Mouse (Mus musculus) T-helper 17 cell (primary cell): Measurements from ENCODE around the gene A230072I06Rik.

ENCODE experiments used
- in situ Hi-C, 2 experiments: fragments of 300-600 bp; cut with MboI, MseI; formaldehyde crosslinking; loops; 1 replicate in 1 of 2; 2 replicates in 1 of 2; pipeline ENCODE4 v1.15.1; 2025; ENCODE audit warnings: high pct_unique_total_duplicates in 2 of 2

Gene A230072I06Rik

DNA sequence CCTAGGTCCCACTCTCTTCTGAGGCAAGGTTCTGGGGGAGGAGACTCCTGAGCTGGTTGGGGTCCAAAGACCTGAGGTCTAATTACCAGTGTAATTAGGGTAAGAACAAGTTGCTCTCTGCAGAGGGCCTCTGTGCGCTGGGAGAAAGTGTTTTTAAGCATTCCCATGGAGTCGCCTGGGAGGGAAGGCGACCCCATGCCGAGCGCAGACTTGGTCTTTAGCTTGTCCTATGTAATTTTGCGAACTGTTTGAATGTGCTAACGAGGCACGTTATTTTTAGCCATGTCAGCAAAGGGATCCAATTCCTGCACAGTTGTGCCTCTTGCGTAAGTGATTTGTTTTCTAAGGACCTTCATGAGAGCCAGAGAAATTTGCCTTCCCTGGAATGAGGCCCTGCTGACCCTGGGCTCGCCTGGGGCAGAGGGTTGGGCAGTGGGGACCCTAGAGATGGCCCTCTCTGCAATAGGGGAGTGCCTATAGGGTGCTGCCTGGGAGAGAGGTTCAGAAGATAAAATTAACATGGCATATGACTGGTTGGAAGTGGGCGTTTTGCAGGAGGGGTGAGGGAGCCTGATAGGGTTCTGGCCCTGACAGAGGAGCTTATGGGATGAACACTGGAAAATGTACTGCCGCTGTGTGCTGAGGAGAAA, at the start of gene A230072I06Rik:
Gene A230072I06Rik (plus strand): TSS at position 157 of the 650 bp plus-strand sequence.
- in situ Hi-C loops: no loop called here

DNA sequence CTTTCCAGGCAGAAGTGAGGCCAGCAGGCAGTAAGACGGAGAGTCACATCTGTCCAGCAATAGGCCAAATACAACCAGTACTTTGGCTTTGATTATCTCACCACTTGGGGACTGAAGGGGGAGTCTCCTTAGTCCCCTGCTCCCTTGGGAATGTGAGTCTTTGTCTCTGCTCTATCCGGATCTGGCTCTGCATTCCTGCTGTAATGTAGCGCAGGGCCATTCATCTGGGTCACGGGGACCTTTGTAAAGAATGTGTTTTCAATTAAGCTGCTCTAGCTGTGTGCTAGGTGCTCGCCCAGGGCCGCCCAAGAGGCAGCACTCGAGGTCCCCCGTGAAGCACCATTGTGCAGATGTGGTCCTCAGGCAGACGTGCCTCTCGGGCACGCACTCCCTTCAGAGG, 44.6 kb upstream of the A230072I06Rik start:
- in situ Hi-C loops: no loop called here

DNA sequence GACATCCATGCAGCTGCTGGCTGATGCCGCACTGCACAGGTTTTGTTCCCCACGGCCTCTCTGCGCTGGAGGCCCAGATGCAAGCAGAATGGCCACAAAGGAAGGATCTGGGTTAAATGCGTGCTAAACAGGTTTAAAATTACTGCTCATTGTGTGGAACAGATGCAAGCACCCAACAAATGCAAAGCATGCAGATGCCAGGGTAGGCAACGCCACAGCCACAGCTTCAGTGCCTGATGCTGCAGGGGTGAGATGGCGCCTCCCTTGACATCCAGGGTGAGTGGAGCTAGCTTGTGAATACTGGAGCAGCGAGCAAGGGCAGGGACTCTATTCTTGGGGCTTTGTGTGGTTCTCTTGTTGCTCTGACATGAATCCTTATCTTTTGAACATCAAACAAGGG, 39.8 kb upstream of the A230072I06Rik start:
- in situ Hi-C loops: loop anchor here in 1 of 2 experiments (5.0 kb wide), 1 partner anchor 99 kb away; no protein-coding TSS in a partner anchor

DNA sequence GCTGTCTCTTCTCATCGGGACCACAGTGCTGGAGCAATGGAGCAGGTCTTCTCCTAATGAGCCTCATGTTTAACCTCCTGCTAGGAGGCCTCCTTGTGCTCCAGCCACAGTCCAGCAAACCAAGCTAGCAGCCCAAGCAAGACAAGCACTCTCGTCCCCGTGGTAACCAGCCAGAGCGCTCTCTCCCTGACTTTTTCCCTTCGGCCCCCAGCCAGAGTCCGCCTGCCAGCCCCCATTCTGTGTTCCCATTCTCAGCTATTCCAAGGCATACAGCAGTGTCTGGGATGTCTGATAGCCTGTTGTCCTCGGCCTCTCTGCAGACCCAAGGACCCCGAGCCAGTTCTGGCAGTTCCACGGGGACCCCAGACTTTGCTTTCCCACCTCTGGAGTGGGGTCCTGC, 38.5 kb upstream of the A230072I06Rik start:
- in situ Hi-C loops: no loop called here

DNA sequence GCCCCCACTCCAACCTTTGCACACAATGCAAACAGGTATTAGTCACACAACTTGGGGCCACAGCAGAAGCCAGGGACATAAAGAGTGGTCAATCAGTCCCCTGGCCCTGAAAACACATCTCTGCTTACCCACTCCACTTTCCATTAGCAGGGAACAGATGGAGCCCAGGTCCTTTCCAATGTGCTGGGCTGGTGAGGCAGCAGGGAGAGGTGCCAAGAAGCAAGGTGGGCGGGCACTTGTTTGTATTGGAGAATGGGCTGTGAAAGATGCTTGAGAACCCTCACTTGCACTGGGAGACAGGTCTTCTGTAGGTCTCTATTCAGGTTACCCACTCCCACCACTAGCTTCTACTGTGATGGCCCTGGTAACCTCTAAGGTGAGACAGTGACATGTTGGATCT, 34.9 kb upstream of the A230072I06Rik start:
- in situ Hi-C loops: no loop called here

DNA sequence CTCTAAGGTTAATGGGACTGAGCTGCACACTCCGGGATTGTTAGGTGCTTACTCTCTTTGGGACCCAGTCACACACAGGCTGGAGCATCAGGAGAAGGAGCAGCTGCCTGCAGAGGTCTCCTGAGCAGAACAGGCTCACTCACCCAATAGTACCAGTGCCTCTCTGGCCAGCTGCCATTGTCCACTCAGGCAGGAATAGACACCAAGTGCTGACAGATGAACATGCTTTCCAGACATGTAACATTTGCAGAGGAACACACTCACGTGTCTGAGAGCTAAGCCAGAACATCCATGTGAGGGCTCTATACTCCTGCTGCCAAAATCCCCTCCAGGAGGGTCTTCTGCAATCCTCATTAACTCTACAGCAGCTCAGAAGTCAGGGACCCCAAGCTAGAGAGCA, 18.7 kb upstream of the A230072I06Rik start:
- in situ Hi-C loops: no loop called here

DNA sequence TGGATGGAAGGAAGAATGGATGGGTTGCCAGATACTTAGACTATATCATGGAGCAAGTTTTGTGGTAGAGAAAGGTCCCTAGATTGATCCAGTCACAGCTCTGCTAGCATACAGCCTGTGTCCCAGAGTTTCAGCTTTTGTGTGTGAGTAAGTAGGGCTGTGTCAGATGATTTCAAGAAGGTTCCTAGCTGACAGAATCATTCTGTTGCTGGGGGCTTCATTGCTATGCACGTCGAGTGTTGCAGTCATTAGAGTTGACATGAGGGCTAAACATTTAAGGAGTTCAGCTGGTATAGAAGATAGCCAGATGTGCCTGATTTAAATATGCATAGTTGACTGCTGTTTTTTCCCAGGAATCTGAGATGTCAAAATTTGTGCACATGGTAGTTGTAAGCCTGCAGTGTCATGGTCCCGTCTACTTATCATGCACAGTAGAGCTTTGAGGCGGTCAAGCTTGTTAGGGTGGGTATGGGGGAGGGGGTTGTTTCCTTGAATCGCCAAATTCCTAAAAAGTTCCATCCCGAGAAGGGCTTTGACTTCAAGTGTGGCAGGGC, 18.1 kb upstream of the A230072I06Rik start:
- in situ Hi-C loops: no loop called here

DNA sequence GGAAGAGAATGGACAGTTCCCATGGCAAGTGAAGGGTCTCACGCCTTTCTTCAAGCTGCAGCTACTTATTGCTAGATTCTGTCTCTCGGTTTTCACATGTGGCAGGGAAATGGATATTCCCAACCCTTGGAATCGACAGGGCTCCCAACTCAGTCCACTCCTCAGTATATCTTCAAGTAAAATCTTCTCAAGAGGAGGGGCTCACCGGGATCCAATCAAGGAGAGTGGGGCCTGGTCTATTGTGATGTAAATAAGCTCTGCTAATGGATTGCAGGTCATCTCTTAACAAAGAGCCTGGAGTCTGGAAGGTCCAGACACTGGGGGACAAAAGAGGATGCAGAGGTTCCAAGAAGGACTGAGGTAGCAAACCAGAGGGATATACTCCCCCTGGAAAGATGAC, 17.1 kb upstream of the A230072I06Rik start:
- in situ Hi-C loops: no loop called here

DNA sequence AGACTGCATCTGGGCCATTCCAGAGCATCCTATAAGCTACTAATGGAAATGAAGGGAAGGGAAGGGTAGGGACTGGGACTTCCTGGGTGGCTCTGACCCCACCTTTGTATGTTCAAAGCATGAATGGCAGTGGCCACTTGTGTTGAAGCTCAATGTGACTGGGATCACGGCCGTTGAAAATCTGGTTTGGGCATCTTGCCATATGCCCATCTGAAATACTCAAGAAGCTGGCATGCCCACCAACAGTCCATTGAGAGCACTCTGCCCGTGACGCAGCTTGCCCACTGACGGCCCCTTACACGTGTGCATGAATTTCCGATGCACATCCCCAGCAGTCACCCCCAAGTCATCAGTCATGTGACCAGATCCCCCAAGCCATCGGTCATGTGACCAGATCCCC, 13.6 kb upstream of the A230072I06Rik start:
- in situ Hi-C loops: no loop called here

DNA sequence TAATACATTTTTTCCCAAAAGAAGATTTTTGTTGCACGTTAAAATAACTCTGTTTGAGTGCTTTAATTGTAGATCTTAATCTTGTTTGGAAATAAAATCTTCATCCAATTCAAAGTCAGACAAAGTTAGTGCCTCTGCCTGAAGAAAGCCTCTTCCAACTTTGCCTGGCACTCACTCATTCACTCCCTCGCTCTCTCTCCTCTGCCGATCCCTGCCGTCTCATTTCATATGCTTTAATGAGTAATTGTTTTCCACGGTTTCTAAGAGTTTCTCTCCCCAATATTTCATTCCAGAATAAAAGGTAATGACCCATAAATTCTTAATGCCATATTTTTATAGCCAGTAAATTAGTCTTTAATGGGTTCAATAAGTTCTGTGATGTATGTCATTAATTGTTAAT, 10.8 kb upstream of the A230072I06Rik start:
- in situ Hi-C loops: no loop called here

DNA sequence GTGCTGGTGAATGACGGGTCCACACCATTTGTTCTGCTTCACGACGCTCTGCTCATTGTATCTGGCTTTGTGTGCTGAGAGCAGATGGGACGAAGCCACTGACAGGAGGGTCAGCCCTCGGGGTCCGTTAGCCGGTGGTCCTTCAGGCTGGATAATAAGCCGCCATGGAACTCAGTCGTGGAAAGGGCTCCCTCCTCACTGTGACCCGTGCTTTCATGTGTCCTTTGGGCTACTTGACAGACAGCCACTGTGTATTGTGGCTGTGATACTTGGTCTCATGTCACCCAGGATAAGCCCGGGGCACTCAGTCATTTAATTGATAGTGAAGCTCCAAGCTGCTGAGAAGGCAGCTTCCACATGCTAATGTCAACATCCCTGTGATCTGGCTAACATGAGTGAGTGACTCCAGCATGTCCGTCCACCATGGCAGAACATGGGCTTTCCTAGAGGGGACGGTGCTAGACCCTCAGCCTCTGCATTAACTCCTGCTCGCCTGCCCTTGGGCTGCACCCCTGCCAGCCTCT, 10.3 kb upstream of the A230072I06Rik start:
- in situ Hi-C loops: no loop called here

DNA sequence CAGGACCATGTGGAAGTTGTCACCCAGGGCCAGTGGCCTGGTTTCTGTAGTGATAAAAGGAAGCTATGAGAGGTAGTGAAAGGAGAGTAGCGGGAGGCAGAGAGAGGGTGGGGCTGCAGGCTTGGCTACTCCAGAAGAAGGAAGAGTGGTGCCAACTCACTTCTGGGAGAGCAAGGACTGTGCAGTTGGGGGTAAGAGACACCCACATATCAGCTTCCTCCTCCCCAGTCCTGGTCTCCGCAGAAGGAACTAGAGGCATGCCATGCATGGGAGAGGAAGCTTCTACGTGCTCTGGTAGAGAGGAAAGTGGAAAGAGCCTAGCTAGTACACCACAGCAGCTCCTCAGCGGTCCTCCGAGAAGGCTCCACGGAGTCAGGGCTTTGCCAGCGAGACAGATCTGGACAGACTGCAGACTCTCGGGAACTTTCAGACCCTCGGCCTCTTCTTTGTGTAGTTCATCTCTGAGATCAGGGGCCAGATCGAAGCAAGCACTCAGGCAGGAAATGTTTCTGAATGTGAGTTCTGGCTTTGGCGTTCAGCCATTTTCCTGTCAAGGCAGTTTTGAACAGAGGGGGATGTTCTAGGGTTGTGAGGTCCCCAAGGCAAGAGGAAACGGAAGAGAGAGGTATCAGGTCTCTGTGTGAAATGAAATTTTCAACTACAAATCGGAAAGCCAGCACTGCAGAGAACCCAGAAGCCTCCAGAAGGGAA, 1.0 kb downstream of the A230072I06Rik start:
- in situ Hi-C loops: no loop called here

DNA sequence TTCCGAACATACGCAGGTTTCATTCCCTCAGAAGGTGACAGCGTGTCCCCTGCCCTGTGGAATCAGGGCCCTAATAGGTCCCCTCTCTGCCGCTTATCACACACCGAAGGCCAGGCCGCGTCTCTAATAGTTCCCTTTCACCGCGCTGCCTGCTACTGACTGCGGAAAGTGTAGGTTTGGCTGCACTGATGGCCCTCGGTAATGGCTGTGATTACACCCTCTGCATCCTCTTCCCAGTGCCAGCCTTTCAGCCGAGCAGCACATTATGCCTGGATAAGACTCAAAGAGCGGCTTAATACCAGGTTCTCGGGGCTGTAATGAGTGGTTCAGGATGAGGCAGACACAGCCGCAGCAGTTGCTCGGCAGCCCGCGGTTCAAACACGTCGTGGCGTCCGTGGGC, 3.5 kb downstream of the A230072I06Rik start:
- in situ Hi-C loops: no loop called here

DNA sequence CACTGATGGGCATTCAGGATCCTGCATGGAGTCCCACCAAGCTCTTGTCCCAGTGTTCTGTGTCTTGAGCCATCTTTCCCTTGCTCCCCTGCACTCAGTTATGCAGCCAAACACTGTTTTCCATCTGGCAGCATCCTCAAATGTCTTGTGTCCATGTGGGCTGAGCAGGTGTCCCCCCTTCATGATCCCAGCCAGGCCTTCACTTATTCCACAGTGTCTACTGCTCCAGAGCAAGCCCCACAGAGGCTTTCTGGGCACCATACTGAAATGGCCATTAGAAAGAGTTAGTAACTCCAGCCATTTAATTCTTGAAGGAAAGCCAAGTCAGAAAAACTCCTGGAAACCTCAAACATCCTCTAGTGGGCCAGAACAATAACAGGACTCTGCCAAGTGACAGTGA, 11.9 kb downstream of the A230072I06Rik start:
- in situ Hi-C loops: no loop called here

DNA sequence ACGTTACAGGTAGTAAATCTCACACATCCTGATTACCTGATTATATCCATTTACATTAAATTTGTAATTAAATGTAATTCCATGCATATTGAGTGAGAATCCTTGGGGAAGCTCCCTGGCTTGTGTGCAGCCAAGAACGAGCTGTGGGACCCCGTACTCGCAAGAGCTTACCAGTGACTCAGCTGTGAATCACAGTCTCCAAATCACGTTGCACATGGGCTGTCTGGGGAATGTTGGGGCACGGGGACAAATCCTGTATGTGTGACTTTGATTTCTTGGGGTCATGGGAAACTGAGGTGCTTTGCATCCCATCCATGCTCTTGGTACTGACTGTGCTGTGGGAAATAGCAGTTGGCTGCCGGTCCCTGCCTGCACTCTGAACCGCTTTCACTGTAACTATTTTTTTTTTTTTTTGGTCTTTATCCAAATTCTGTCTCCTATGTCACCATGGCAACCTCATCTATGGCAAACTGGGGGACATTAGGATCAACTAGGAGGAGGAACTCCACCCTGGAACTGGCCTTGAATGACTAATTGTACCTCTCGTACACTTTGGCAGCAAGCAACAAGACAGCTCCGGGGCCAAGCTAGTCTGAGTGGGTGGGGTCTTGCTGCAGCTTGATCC, 19.8 kb downstream of the A230072I06Rik start:
- in situ Hi-C loops: no loop called here

DNA sequence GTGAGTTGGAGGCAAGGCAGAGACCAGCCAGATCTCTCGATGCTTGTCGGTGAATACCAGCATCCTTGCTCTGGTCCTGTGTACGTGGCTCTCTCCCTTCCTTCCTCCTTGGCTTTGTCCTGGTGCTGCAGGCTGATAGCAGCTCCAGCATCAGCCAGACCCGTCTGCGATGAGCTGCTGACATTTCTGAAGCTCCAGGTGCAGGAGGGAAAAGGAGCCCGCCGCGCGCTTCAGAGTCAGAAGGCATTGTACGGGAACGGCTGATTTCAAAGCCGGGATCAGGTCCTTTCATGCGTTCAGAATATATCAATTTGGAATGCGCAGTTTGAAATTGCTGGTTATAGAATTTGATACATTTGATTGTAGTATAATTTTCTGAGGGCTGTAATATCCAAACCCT, 23.4 kb downstream of the A230072I06Rik start:
- in situ Hi-C loops: no loop called here

DNA sequence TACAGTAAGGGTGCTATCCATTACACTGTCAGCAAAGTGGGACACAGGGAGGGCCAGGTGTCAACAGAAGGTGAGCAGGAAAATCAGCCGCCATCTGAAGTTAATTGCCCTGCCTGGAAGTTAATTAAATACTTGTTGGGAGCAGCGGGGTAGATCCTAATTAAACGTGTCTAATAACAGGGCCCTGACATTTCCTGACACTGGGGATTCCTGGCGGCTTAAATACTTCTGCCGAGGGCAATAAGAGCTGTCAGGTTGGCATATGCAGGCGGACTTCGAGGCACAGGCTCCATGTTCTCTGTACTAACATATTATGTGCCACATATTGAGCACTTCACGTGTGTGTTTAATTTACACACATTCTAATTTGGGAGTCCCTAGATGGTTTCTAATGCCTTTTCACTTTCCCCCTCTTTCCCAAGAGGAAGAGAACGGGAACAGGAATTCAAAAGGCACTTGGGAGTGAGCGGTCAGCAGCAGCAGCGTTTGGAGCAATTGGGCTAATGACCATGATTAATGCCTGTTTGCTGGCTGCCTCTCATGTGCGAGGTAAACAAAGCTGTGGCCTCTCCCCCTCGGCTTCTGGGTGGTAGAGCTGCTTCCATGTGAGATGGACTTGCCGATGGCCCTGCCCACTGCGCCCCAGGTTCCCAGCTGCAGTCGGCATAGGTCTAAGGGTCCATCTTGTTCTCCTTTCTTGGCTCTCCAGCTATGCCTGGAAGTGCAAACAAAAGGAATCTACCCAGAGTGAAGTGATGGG, 34.5 kb downstream of the A230072I06Rik start:
- in situ Hi-C loops: no loop called here

DNA sequence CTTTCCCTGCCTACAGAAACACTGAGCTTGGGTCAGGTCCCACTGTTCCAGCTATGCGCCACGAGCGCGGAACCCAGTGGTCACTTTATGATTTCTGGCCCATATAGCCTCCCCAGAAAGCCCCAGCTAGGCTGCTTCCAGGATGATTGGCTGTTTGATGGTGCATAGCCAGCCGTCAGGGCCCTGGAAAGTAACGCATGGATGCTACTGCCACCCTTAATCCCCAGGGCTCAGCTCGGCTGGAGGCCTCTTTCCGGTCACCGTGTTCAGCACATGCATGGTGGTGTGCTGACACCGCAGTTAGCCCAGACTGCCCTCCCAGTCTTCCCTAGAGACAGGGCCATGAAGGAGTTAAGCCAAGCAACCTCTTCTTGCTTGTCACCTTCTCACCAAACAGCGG, 35.6 kb downstream of the A230072I06Rik start:
- in situ Hi-C loops: no loop called here

DNA sequence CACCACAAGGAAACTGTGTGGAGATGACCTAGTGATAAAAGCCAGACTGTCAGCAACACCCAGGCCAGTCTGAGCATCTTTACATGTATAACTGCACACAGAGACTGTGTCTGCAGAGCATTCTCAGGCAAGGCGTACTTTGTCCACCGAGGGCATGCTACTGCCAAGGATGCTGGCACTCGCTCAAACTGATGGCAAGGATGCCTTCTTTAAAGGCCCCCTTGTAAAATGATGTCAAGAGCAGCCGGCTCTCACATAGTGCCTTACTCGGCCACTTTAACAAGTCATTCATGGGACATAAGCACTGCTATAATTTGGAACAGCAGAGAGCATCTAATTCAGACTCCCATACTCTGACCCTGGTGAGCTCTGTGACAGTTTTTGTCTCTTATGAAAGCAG, 36.6 kb downstream of the A230072I06Rik start:
- in situ Hi-C loops: no loop called here

DNA sequence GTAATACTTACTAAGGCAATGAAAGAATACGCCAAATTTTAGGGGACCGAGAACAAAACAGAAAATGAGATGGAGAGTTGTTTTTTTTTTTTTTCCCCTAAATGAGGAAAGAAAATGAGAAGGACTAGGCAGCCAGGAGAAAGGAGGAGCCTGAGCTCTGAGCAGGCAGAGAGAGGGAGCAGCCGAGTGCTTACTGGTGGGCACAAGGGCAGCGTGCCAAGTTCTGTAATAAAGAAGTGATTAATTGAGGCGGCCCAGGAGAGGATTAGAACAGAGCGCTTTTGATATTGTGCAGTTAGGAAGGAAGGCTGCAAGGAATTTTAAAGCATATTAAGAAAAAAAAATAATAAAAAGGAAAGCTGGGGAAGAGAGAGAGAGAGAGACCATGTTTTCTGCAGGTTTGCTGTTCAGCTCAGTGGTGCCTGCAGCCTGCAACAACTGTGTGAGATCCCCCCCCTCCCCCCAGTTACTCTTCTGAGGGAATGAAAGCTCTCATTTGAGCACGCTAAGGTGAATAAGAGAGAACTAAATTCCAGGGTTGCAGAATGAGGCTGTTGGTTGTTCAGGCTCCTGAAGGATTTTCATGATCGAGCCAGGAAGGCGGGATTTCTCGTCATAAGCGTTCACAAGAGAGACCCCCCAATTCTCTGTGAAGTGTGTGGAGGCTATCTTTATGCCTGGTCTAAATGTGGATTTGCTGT, 41.3 kb downstream of the A230072I06Rik start:
- in situ Hi-C loops: no loop called here

DNA sequence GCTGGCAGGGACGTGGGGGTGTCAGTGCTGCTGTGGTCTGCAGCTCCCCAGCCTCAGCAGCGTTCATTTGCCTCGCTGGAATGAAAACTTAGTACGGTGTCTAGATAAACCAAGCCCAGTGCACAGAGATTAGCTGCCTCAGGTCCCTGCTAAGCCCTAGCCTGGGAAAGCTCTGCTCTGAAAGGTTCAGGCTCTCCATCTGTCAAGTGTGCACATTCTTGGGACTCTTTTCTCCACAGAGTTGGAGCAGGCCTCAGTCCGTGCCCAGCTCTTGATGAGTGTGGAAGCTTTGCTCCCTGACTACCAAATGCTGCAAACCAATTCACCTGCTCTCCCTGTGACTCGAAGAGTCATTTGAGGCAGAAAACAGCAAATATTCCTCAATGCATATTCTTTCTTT, 43.5 kb downstream of the A230072I06Rik start:
- in situ Hi-C loops: no loop called here
